Mouse (Mus musculus): ENCODE results near the gene Cacna2d1. TPM values are rescaled to one million over a fixed set of nuclear protein-coding genes. Genes with fewer than 3 reads are reported as not detected.

The Cacna2d1 gene
- polyA plus RNA-seq, 1 experiment from 2014 or later, result 20.8 TPM

DNA sequence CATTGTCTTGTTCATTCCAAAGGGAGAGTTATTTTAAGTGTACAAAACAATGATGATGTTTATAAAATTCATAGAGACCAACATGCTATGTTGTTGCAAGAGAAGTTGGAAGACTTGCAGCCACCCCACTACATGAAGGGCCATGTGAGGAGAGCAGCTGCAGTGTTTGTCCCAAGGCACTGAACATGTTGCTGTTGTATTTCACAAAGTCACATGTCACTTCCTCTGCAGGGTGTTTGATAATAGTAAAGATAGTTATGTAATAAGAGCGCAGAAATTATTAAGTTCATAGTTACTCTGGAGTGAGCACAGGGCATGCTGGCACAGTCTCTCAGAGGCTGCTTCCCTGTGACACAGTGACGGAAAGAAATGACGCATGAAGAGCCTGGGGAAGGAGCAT lies 392.1 kb downstream of the Cacna2d1 start:
- WGBS, result 93% methylated on average over 3 of the region's 3 CpGs
- DNase-seq (ENCODE audit: low spot score, missing footprints), result no peak
- H3K27ac ChIP-seq (ENCODE audit: low read depth, low read length), result no peak overlapping the region
- H3K4me3 ChIP-seq (ENCODE audit: low read depth, low read length), result no peak overlapping the region
- H3K27me3 ChIP-seq (ENCODE audit: control insufficient read depth, insufficient read depth, low read length), result no peaks in the 10 kb centered on the region
- H3K4me1 ChIP-seq (ENCODE audit: control insufficient read depth, insufficient read depth, low read length), result no peaks in the 10 kb centered on the region
- H3K4me2 ChIP-seq, result no peak overlapping the region
- no peaks in the 10 kb centered on the region for H3K36me3 ChIP-seq (ENCODE audit: control insufficient read depth, insufficient read depth, low read length)
- H3K9me3 ChIP-seq (ENCODE audit: control insufficient read depth, low read length), result no peaks in the 10 kb centered on the region
- H3K9ac ChIP-seq (ENCODE audit: low read length), result no peak overlapping the region
- no peak for ATAC-seq (ENCODE audit: low FRiP score)

DNA sequence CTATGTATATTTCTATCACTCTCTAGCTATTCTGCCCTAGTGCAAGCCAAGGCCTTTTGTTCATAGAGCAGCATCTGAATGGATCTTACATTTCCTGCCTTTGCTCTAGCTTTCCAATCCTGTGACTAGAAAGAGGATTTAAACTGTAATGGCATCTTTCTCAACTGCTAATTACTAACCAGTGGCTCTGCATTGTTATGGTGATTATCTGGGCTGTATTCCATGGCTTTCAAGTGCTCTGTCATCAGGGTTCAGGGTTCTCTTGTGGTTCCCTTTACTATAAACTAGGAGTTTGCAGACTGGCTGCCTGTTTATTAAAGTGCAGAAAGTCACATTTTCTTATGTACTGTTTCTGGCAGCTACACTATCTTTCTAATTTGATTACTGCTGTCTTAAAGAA lies 410.9 kb downstream of the Cacna2d1 start:
- ATAC-seq (ENCODE audit: low FRiP score) (no peak), DNase-seq (ENCODE audit: low spot score, missing footprints) (no peak)
- Histone ChIP-seq H3K4me2 (no peak overlapping the region), H3K4me3 (ENCODE audit: low read depth, low read length) (no peak overlapping the region), H3K36me3 (ENCODE audit: control insufficient read depth, insufficient read depth, low read length) (no peaks in the 10 kb centered on the region), H3K4me1 (ENCODE audit: control insufficient read depth, insufficient read depth, low read length) (no peaks in the 10 kb centered on the region), H3K9me3 (ENCODE audit: control insufficient read depth, low read length) (no peaks in the 10 kb centered on the region), H3K27me3 (ENCODE audit: control insufficient read depth, insufficient read depth, low read length) (no peaks in the 10 kb centered on the region), H3K9ac (ENCODE audit: low read length) (no peak overlapping the region), H3K27ac (ENCODE audit: low read depth, low read length) (no peak overlapping the region)

DNA sequence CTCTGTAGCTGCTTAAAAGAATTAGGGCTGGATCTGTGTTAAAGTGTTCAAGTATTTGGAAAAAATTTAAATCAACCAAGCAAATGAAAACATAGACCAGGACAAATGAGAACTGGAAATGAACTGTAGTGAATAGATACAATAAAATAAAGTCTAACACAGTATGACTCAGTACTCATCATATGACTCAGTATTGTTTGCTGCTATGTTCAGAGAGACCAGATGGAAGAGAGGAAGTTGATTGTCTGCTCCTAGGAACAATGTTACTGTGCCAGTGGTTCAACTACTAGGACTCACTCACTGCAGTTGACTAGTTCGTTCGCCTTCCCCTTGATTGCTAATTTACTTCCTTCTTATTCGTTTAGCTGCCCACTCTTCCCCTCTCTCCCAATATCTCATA lies 421.3 kb downstream of the Cacna2d1 start:
- no peak for DNase-seq (ENCODE audit: low spot score, missing footprints)
- Histone ChIP-seq H3K36me3 (ENCODE audit: control insufficient read depth, insufficient read depth, low read length) (no peaks in the 10 kb centered on the region), H3K27ac (ENCODE audit: low read depth, low read length) (no peak overlapping the region), H3K27me3 (ENCODE audit: control insufficient read depth, insufficient read depth, low read length) (no peaks in the 10 kb centered on the region), H3K9me3 (ENCODE audit: control insufficient read depth, low read length) (no peaks in the 10 kb centered on the region), H3K9ac (ENCODE audit: low read length) (no peak overlapping the region), H3K4me2 (no peak overlapping the region), H3K4me1 (ENCODE audit: control insufficient read depth, insufficient read depth, low read length) (no peaks in the 10 kb centered on the region), H3K4me3 (ENCODE audit: low read depth, low read length) (no peak overlapping the region)
- no peak for ATAC-seq (ENCODE audit: low FRiP score)
- WGBS, result 92% methylated on average over 3 of the region's 3 CpGs

DNA sequence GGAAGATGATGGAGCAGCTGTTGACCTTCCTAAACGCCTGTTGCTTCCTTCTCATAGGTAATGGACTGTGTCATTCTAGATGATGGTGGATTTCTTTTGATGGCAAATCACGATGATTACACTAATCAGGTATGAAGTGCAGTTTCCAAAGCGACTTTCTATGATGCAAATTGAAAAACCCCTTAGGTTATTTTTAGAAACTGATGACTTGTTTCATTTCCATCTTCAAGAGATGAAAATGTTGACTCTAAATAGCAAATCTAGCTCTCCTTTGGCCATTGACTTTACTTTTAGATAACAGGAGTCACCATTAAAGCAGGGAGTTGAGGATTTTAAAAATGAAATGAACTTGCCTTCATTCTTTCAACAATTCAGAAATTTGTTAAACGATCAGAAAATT lies 423.2 kb downstream of the Cacna2d1 start:
- no peak overlapping the region for H3K4me2 ChIP-seq
- H3K4me3 ChIP-seq (ENCODE audit: low read depth, low read length), result no peak overlapping the region
- ATAC-seq (ENCODE audit: low FRiP score) (no peak), DNase-seq (ENCODE audit: low spot score, missing footprints) (no peak)
- no peaks in the 10 kb centered on the region for H3K9me3 ChIP-seq (ENCODE audit: control insufficient read depth, low read length)
- H3K9ac ChIP-seq (ENCODE audit: low read length), result no peak overlapping the region
- H3K4me1 ChIP-seq (ENCODE audit: control insufficient read depth, insufficient read depth, low read length), result no peaks in the 10 kb centered on the region
- H3K27me3 ChIP-seq (ENCODE audit: control insufficient read depth, insufficient read depth, low read length), result no peaks in the 10 kb centered on the region
- H3K27ac ChIP-seq (ENCODE audit: low read depth, low read length), result no peak overlapping the region
- WGBS, result 86% methylated on average over 4 of the region's 4 CpGs
- H3K36me3 ChIP-seq (ENCODE audit: control insufficient read depth, insufficient read depth, low read length), result no peaks in the 10 kb centered on the region

DNA sequence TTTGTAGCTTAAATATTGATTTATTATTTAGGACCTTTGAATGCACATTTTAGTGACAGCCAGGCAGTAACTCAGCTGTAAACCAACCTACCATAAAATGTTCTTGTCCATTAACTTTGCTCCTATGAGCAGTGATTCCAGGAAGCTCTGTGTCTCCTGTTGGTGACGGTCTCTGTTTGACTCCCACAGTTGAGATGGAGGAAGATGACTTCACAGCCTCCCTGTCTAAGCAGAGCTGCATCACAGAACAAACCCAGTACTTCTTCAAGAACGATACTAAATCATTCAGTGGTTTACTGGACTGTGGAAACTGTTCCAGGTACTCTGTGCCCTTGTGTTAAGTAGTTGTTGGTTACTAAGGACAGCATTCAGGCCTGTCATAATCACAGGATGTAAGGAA lies 427.6 kb downstream of the Cacna2d1 start:
- no peaks in the 10 kb centered on the region for H3K27me3 ChIP-seq (ENCODE audit: control insufficient read depth, insufficient read depth, low read length)
- H3K27ac ChIP-seq (ENCODE audit: low read depth, low read length), result no peak overlapping the region
- ATAC-seq (ENCODE audit: low FRiP score), result no peak
- H3K4me2 ChIP-seq, result no peak overlapping the region
- H3K36me3 ChIP-seq (ENCODE audit: control insufficient read depth, insufficient read depth, low read length), result no peaks in the 10 kb centered on the region
- no peak for DNase-seq (ENCODE audit: low spot score, missing footprints)
- H3K4me1 ChIP-seq (ENCODE audit: control insufficient read depth, insufficient read depth, low read length), result no peaks in the 10 kb centered on the region
- H3K4me3 ChIP-seq (ENCODE audit: low read depth, low read length), result no peak overlapping the region
- H3K9me3 ChIP-seq (ENCODE audit: control insufficient read depth, low read length), result no peaks in the 10 kb centered on the region
- WGBS, result 80% methylated on average over 2 of the region's 2 CpGs
- H3K9ac ChIP-seq (ENCODE audit: low read length), result no peak overlapping the region

DNA sequence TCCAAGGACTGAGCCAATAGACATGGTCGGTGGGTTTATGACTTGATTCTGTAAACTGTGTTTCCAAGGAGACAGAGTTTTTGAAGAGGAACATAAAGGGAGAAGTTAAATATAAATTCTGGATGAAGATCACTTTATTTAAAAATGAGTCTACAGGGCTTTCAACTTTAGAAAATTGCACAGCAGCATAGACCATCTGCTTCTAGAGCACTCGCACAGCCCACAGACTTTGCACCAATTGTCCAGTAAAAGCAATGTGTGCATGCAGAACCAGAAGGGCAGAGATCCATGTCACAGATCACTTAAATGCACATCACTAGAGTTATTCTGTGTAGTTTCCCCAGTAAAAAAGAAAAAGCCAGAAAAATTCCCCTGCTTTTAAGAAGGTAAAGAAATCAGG lies 428.7 kb downstream of the Cacna2d1 start:
- Histone ChIP-seq H3K9me3 (ENCODE audit: control insufficient read depth, low read length) (no peaks in the 10 kb centered on the region), H3K36me3 (ENCODE audit: control insufficient read depth, insufficient read depth, low read length) (no peaks in the 10 kb centered on the region), H3K27ac (ENCODE audit: low read depth, low read length) (no peak overlapping the region), H3K9ac (ENCODE audit: low read length) (no peak overlapping the region), H3K4me3 (ENCODE audit: low read depth, low read length) (no peak overlapping the region), H3K4me2 (no peak overlapping the region), H3K4me1 (ENCODE audit: control insufficient read depth, insufficient read depth, low read length) (no peaks in the 10 kb centered on the region), H3K27me3 (ENCODE audit: control insufficient read depth, insufficient read depth, low read length) (no peaks in the 10 kb centered on the region)
- WGBS, result 90% methylated on average over 2 of the region's 2 CpGs
- no peak for DNase-seq (ENCODE audit: low spot score, missing footprints)
- ATAC-seq (ENCODE audit: low FRiP score), result no peak

DNA sequence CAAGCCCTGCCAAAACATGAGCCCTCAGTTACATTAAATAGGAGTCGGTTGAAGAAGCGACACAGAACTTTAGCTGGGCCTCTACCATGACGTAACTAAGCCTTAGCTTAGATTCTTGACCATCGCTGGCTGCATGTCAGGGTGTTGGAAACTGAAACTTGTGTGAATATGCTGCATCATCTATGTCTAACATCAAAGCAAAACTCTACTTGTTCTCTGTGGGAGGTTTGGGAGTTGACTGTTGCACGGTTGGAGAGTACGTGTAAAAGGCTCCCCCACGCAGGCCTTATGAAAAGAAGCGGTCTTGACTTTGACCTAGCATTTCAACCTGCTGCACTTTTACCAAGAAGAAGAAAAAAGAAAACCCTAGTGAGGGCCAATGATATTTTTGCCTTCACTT lies 436.2 kb downstream of the Cacna2d1 start:
- Histone ChIP-seq H3K4me2 (no peak overlapping the region), H3K9me3 (ENCODE audit: control insufficient read depth, low read length) (no peaks in the 10 kb centered on the region), H3K9ac (ENCODE audit: low read length) (no peak overlapping the region), H3K27ac (ENCODE audit: low read depth, low read length) (no peak overlapping the region), H3K4me1 (ENCODE audit: control insufficient read depth, insufficient read depth, low read length) (no peaks in the 10 kb centered on the region), H3K4me3 (ENCODE audit: low read depth, low read length) (no peak overlapping the region), H3K36me3 (ENCODE audit: control insufficient read depth, insufficient read depth, low read length) (no peaks in the 10 kb centered on the region), H3K27me3 (ENCODE audit: control insufficient read depth, insufficient read depth, low read length) (no peaks in the 10 kb centered on the region)
- ATAC-seq (ENCODE audit: low FRiP score) (no peak), DNase-seq (ENCODE audit: low spot score, missing footprints) (no peak)
- WGBS, result 83% methylated on average over 8 of the region's 8 CpGs

DNA sequence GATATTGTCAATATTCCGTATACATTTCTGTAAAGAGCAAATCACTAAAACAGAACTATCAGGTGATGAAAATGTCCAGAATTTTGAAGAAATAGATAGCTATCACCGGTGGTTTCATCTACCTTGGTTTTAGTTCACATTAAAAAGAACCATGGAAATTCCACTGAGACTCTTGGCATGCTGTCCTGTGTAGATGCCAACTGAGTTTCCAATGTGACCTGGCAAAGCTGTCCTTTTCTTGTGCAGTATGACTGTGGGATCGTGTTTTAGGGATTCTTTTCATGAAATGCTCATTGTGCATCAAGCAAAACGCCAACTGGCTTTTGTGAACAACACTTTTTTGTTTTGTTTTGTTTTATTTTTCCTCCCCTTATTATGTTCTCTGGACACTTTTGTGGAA lies 439.5 kb downstream of the Cacna2d1 start:
- no peak overlapping the region for H3K4me3 ChIP-seq (ENCODE audit: low read depth, low read length)
- H3K27me3 ChIP-seq (ENCODE audit: control insufficient read depth, insufficient read depth, low read length), result no peaks in the 10 kb centered on the region
- ATAC-seq (ENCODE audit: low FRiP score) (no peak), DNase-seq (ENCODE audit: low spot score, missing footprints) (no peak)
- H3K27ac ChIP-seq (ENCODE audit: low read depth, low read length), result no peak overlapping the region
- H3K9me3 ChIP-seq (ENCODE audit: control insufficient read depth, low read length), result no peaks in the 10 kb centered on the region
- no peaks in the 10 kb centered on the region for H3K4me1 ChIP-seq (ENCODE audit: control insufficient read depth, insufficient read depth, low read length)
- H3K4me2 ChIP-seq, result no peak overlapping the region
- no peak overlapping the region for H3K9ac ChIP-seq (ENCODE audit: low read length)
- WGBS, result 89% methylated on average over 4 of the region's 4 CpGs
- no peaks in the 10 kb centered on the region for H3K36me3 ChIP-seq (ENCODE audit: control insufficient read depth, insufficient read depth, low read length)

DNA sequence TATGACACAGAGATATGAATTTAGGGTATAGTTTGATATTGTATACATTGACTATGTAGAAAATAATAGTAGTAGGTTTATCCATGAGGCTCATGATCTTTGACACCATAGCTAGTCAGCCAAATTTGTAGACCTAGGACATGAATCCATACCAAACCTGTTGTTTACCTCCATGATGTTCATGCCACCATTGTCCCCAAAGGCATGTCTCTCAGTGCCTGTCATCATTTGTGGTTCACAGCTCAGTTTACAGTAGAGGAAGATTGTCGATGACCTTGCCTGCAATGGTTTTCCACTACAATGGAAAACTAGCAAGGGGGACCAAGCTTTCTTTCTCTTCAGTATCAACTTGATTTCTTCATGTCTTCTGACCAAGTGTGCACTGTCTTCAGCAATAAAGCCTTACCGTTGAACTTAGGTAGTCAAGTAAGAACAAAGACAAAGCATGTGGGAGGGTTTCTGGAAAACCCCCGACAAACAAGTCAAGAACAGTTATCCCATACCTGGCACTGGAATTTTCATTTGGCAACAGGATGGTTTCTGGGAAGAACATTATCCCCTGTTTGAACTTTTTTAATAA lies 441.9 kb downstream of the Cacna2d1 start:
- H3K27me3 ChIP-seq (ENCODE audit: control insufficient read depth, insufficient read depth, low read length), result no peaks in the 10 kb centered on the region
- no peaks in the 10 kb centered on the region for H3K4me1 ChIP-seq (ENCODE audit: control insufficient read depth, insufficient read depth, low read length)
- ATAC-seq (ENCODE audit: low FRiP score) (no peak), DNase-seq (ENCODE audit: low spot score, missing footprints) (no peak)
- no peaks in the 10 kb centered on the region for H3K9me3 ChIP-seq (ENCODE audit: control insufficient read depth, low read length)
- no peaks in the 10 kb centered on the region for H3K36me3 ChIP-seq (ENCODE audit: control insufficient read depth, insufficient read depth, low read length)
- H3K27ac ChIP-seq (ENCODE audit: low read depth, low read length), result no peak overlapping the region
- no peak overlapping the region for H3K4me3 ChIP-seq (ENCODE audit: low read depth, low read length)
- 93% methylated on average over 3 of the region's 3 CpGs for WGBS
- no peak overlapping the region for H3K9ac ChIP-seq (ENCODE audit: low read length)
- no peak overlapping the region for H3K4me2 ChIP-seq

DNA sequence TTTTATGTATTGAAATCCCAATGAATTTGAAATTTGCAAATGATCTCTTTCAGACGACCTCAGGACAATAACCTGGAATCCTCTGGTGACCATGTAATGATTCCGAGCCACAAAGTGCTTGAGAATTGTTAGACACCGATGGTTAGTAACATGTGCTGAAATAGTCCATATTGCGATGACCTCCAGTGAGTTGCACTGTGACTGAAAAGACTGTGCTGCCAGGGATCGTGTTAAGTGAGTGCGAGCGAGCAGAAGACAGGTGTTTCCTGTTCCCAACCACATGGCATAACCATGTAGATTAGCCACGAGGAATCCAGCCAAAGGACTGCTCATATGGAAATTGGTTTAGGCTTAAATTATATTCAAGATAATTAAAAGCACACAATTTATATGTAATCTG lies 475.5 kb downstream of the Cacna2d1 start:
- Histone ChIP-seq H3K4me3 (ENCODE audit: low read depth, low read length) (no peak overlapping the region), H3K27me3 (ENCODE audit: control insufficient read depth, insufficient read depth, low read length) (no peaks in the 10 kb centered on the region), H3K9me3 (ENCODE audit: control insufficient read depth, low read length) (no peaks in the 10 kb centered on the region), H3K36me3 (ENCODE audit: control insufficient read depth, insufficient read depth, low read length) (no peaks in the 10 kb centered on the region), H3K4me1 (ENCODE audit: control insufficient read depth, insufficient read depth, low read length) (no peaks in the 10 kb centered on the region), H3K4me2 (no peak overlapping the region), H3K9ac (ENCODE audit: low read length) (no peak overlapping the region), H3K27ac (ENCODE audit: low read depth, low read length) (no peak overlapping the region)
- ATAC-seq (ENCODE audit: low FRiP score), result no peak
- 83% methylated on average over 8 of the region's 8 CpGs for WGBS
- DNase-seq (ENCODE audit: low spot score, missing footprints), result peak; percentile 70

All from midbrain, embryonic 11.5 days (tissue).